Mouse (Mus musculus) spleen, adult 2 months (tissue): ENCODE results near the gene Gfod1.

ENCODE experiments used
- CTCF ChIP-seq: fragments of 200-500 bp; IDR thresholded peaks from 2 replicates; pipeline ENCODE4 v1.5.1; 2011; ENCODE audit warnings: mild to moderate bottlenecking, inconsistent platforms; ENCODE audit not compliant: insufficient read depth, insufficient read length, insufficient replicate concordance; ENCODE audit errors: extremely low read depth
- POLR2A ChIP-seq: fragments of 200-500 bp; IDR thresholded peaks from 2 replicates; pipeline ENCODE4 v1.6.1; 2011; ENCODE audit warnings: low read depth, low read length, inconsistent platforms

GRCm38 (mm10) chr13:43303161-43303965 lies 609 bp downstream of the Gfod1 start:
- TF ChIP-seq POLR2A (no peak), CTCF (no peak)
